Mouse (Mus musculus) stomach, embryonic 16.5 days (tissue): ENCODE measurements around the gene Plce1. TPM values are rescaled to one million over a fixed set of nuclear protein-coding genes. Genes with fewer than 3 reads are reported as not detected.
A peak's percentile ranks its signal among the peaks of the same experiment; 100 is the strongest.

Source experiments
- ATAC-seq: fragments of 200-750 bp; cut with Nextera tagmentation; 2 replicates; pipeline ENCODE4 v1.8.0; 2017; ENCODE audit warnings: moderate number of reproducible peaks, moderate TSS enrichment; ENCODE audit not compliant: insufficient read depth, low FRiP score
- H3K27ac ChIP-seq: fragments of 300-500 bp; sonication (generic); 2 replicates; pipeline ENCODE4 v1.5.1; 2014; ENCODE audit warnings: low read length
- H3K27me3 ChIP-seq: fragments of 300-500 bp; sonication (generic); 2 replicates; pipeline ENCODE4 v1.6.1; 2014; ENCODE audit warnings: low read length, control low read depth, mixed read lengths; ENCODE audit not compliant: control insufficient read depth, insufficient read depth
- H3K36me3 ChIP-seq: fragments of 300-500 bp; sonication (generic); 2 replicates; pipeline ENCODE4 v1.6.1; 2014; ENCODE audit warnings: low read length; ENCODE audit not compliant: control insufficient read depth, insufficient read depth
- H3K4me1 ChIP-seq: fragments of 300-500 bp; sonication (generic); 2 replicates; pipeline ENCODE4 v1.6.1; 2014; ENCODE audit warnings: low read length, control low read depth, mixed read lengths; ENCODE audit not compliant: control insufficient read depth, insufficient read depth
- H3K4me2 ChIP-seq: fragments of 300-500 bp; sonication (generic); 2 replicates; pipeline ENCODE4 v1.6.1; 2014; ENCODE audit warnings: low read depth, low read length, mixed read lengths
- H3K4me3 ChIP-seq: fragments of 300-500 bp; sonication (generic); replicated peaks from 2 replicates; pipeline ENCODE4 v1.5.1; 2014; ENCODE audit warnings: mild to moderate bottlenecking, low read length
- H3K9ac ChIP-seq: fragments of 300-500 bp; sonication (generic); 2 replicates; pipeline ENCODE4 v1.6.1; 2014; ENCODE audit warnings: low read length
- H3K9me3 ChIP-seq: fragments of 300-500 bp; sonication (generic); replicated peaks from 2 replicates; pipeline ENCODE4 v1.6.1; 2016; ENCODE audit warnings: low read length, control low read depth; ENCODE audit not compliant: control insufficient read depth
- WGBS: fragments of 180-500 bp; shearing (Covaris S2); extraction: QIAGEN DNeasy Blood & Tissue Kit; methylation state at CpG from one replicate; pipeline ENCODE4 v1.1.7; 2014; 5-methylcytosine and 5-hydroxymethylcytosine counted together
- polyA plus RNA-seq: library from polyadenylated mRNA; unstranded; fragments of >200 nt; fragmentation: Nextera tagmentation; extraction: Ambion mirVana; gene quantifications from 2 replicates; pipeline ENCODE4 v1.2.1, GENCODE M21; 2015

Gene Plce1
- polyA plus RNA-seq, 1 experiment from 2014 or later, result 8.5 TPM

DNA sequence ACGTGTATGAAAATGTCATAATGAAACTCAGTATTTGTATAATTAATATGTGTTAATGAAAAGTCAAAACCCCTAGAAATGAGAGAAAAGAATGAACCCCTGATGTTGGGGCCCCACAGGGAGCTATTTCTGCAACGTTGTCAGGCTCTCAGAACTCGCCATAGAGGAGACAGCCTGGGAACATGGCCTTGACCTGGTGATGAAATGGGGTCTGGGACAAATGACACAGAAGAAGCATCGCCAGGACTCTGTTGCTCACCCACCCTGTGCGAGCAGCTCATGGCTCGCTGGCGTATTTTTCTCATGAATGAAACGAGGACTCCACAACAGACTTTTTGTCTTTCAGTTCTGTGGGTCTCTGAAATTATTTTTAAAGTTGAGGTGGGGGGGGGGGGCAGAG is 109.0 kb downstream of the Plce1 start:
- no peak overlapping the region for H3K27ac ChIP-seq
- no peaks in the 10 kb centered on the region for H3K27me3 ChIP-seq
- peaks cover 26% of the 10 kb centered on the region for H3K4me1 ChIP-seq
- no peak overlapping the region for H3K4me2 ChIP-seq
- no peaks in the 10 kb centered on the region for H3K9me3 ChIP-seq
- WGBS, result 76% methylated on average over 8 of the region's 8 CpGs
- no peaks in the 10 kb centered on the region for H3K36me3 ChIP-seq
- H3K9ac ChIP-seq, result no peak overlapping the region
- ATAC-seq, result no peak
- H3K4me3 ChIP-seq, result no peak overlapping the region

DNA sequence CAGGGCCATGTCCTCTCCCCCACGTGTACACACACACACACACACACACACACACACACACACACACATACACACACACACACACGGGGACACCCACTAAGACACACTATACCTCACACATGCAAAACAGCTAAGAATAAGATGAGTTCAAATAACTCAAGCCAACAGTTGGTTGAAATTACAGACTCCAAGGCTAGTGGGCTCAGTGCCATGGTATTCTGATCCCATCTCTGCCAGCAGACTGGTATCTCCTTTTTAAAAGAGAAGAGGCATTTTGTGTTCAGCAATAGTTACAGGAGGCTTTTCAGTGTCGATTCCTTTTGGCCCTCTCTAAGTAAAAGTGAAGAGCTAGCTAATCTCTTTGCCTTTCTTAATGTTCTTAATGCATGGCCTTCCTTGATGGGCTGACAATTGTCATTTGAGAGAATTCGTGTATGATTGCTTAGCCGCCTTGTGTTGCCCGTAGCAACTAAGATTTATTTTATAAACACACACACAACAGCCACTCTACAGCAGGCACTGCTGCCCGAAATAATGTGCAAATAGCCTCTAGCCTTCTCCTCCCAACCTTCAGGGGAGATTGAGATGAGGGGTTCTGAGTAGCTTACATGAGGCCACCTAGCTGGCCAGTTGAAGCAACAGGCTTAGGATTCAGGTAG is 111.8 kb downstream of the Plce1 start:
- H3K9me3 ChIP-seq, result no peaks in the 10 kb centered on the region
- H3K36me3 ChIP-seq, result no peaks in the 10 kb centered on the region
- ATAC-seq, result no peak
- no peak overlapping the region for H3K4me2 ChIP-seq
- no peaks in the 10 kb centered on the region for H3K27me3 ChIP-seq
- no peak overlapping the region for H3K4me3 ChIP-seq
- peaks cover 21% of the 10 kb centered on the region for H3K4me1 ChIP-seq
- WGBS, result 56% methylated on average over 7 of the region's 7 CpGs
- no peak overlapping the region for H3K9ac ChIP-seq
- H3K27ac ChIP-seq, result peak overlapping the region; percentile 75

DNA sequence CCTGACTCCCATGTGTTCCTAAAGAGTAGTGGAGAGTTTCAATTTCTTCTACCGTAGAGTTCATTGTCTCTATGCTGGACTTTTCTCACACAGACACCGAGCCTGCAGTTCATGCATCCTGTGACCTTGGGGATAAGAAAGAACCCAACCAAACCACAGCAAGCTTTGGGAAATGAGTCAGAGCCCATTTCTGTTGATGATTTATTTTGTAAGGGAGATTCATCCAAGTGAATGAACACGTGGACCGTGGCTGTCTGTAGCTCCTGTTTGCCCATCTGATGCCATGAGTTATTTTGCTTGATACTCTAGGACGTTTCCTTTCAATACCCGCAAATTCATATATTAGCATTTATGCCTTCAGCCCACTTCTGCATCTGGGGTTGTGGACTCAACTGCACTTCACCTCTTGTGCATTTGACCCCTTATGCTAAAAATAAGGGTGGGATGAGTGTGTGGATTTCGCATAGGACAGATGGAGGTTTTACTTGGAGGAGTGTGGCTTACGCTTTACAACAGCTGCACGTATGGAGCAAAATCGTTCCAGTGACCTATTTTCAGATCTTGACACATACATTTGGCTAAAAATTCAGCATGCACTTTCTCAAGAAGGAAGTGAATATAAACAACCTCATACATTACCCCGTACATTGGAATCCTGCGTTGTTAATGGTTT is 112.5 kb downstream of the Plce1 start:
- WGBS, result 57% methylated on average over 12 of the region's 12 CpGs
- H3K27ac ChIP-seq, result peak overlapping the region; percentile 75

DNA sequence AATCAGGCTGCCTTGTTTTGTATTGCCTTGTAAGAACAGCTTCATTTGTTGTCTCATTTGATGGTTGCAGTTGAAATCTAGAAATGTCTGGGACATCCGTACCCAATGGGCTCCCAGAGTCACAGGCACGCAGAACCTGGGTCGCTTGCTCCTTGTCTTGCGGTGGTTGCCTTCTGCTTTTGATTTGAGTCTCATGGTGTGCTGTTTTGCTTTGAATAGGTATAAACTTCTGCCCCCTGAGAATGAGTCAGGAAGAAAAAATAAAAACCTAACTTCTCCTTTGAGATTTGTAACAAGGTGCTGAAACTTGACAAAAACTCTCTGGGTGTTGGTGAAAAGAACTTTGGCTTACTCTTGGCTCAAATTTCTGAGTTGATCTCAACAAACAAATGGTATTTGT is 115.2 kb downstream of the Plce1 start:
- ATAC-seq, result no peak
- Histone ChIP-seq H3K4me2 (no peak overlapping the region), H3K9me3 (no peaks in the 10 kb centered on the region), H3K36me3 (no peaks in the 10 kb centered on the region), H3K4me1 (peaks cover 21% of the 10 kb centered on the region), H3K9ac (no peak overlapping the region), H3K27ac (peak overlapping the region; percentile 62), H3K4me3 (no peak overlapping the region), H3K27me3 (no peaks in the 10 kb centered on the region)
- 84% methylated on average over 4 of the region's 4 CpGs for WGBS

More for the DNA sequence above, 112.5 kb downstream of the Plce1 start:
- Histone ChIP-seq H3K27me3 (no peaks in the 10 kb centered on the region), H3K36me3 (no peaks in the 10 kb centered on the region), H3K4me2 (no peak overlapping the region), H3K4me3 (no peak overlapping the region), H3K9ac (no peak overlapping the region), H3K9me3 (no peaks in the 10 kb centered on the region), H3K4me1 (peaks cover 22% of the 10 kb centered on the region)
- 0 out of 2 replicates have a peak, but pooled peaks have one; percentile 5 for ATAC-seq

DNA sequence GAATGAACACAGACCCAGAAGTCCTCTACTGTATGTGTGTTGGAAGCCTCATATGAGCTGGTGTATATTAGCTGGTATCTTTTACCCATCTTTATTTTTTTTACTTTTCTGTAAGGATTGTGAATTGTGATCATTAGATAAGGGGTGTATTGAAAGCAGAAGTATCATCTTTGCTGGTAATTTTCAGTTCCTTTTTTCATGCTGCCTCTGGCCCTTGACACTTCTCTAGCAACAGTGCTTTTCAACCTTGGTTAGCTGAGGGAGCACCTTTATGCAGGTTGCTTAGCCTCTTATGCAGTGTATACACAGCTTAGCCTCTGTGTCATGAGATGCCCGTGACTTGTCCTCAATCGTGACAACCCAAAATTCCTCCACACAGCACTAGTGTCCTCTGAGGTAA is 116.5 kb downstream of the Plce1 start:
- WGBS, result 77% methylated on average over 2 of the region's 2 CpGs
- ATAC-seq, result no peak
- H3K27ac ChIP-seq, result no peak overlapping the region; the same call in 1 of the 2 replicates
- H3K27me3 ChIP-seq, result no peaks in the 10 kb centered on the region
- H3K4me2 ChIP-seq, result no peak overlapping the region
- H3K4me3 ChIP-seq, result no peak overlapping the region
- no peak overlapping the region for H3K9ac ChIP-seq
- H3K4me1 ChIP-seq, result peaks cover 21% of the 10 kb centered on the region
- H3K36me3 ChIP-seq, result no peaks in the 10 kb centered on the region
- no peaks in the 10 kb centered on the region for H3K9me3 ChIP-seq

DNA sequence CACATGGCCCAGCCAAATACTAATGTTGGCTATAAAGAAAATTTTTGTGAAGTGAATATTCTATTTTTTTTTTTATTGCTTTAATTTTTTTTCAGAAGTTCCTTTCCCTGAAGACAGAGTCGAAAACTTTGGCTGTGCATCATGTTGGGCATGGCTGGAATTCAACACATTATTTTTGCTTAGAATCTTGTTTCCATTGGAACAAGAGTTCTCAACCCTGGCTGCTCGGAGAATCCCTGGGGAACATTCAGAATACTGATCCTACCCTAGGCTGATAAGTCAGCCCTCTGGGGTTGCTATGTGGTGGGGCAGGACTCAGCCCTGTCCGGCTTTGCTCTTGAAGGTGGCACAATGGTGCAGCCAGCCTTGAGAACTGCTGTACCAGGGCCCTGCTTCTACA is 118.1 kb downstream of the Plce1 start:
- Histone ChIP-seq H3K4me1 (peaks cover 10% of the 10 kb centered on the region), H3K27ac (no peak overlapping the region), H3K4me2 (no peak overlapping the region), H3K9me3 (no peaks in the 10 kb centered on the region), H3K27me3 (no peaks in the 10 kb centered on the region), H3K4me3 (no peak overlapping the region), H3K9ac (no peak overlapping the region), H3K36me3 (no peaks in the 10 kb centered on the region)
- WGBS, result 85% methylated on average over 3 of the region's 3 CpGs
- ATAC-seq, result no peak

DNA sequence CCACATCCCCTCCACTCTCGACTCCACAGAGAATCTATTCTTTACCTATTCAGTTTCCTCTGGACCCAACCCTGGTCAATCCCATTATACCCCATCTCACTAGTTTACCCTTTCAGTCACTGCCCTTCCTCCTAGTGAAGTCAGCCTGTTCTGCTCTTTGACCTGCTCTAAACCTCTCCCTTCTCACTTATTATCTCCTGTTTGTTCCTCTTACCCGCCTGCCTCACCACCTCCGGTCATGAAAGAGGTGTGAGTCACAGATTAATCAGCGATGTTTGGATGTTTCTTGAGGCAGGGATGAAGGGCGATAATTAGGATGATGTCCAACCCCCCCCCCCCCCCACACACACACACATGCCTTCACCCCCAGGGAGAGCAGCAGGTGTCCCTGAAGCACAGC is 120.2 kb downstream of the Plce1 start:
- peaks cover 10% of the 10 kb centered on the region for H3K4me1 ChIP-seq
- no peaks in the 10 kb centered on the region for H3K27me3 ChIP-seq
- no peaks in the 10 kb centered on the region for H3K9me3 ChIP-seq
- H3K27ac ChIP-seq, result no peak overlapping the region; the same call in 1 of the 2 replicates
- no peak overlapping the region for H3K9ac ChIP-seq
- 0 out of 2 replicates have a peak, but pooled peaks have one; percentile 51 for ATAC-seq
- H3K4me3 ChIP-seq, result no peak overlapping the region
- WGBS, result 50% methylated on average over 5 of the region's 5 CpGs
- H3K36me3 ChIP-seq, result no peaks in the 10 kb centered on the region
- H3K4me2 ChIP-seq, result no peak overlapping the region

DNA sequence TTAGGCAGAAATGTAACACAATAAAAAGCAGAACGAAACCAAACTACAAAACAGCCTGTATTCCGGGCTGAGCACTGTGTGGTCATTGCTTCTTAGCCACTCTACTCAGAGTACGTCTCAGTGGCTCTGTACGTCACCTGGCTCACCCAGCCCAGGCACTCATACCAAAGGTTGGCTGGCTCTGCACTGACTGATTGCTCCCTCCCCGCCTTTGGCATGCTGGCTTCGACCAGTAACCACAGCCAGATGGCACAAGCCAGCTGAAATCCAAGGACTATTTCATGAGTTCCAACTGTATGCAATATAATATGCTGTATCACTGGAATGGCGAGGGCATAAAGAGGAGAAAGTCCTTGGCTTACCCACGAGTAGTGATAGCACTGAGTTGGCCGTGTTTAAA is 121.9 kb downstream of the Plce1 start:
- no peaks in the 10 kb centered on the region for H3K9me3 ChIP-seq
- H3K4me1 ChIP-seq, result peaks cover 9% of the 10 kb centered on the region
- H3K27me3 ChIP-seq, result no peaks in the 10 kb centered on the region
- H3K27ac ChIP-seq, result no peak overlapping the region
- H3K36me3 ChIP-seq, result no peaks in the 10 kb centered on the region
- H3K9ac ChIP-seq, result no peak overlapping the region
- 69% methylated on average over 9 of the region's 9 CpGs for WGBS
- no peak overlapping the region for H3K4me3 ChIP-seq
- peak; percentile 44; the same call in 1 of the 2 replicates for ATAC-seq
- H3K4me2 ChIP-seq, result no peak overlapping the region

DNA sequence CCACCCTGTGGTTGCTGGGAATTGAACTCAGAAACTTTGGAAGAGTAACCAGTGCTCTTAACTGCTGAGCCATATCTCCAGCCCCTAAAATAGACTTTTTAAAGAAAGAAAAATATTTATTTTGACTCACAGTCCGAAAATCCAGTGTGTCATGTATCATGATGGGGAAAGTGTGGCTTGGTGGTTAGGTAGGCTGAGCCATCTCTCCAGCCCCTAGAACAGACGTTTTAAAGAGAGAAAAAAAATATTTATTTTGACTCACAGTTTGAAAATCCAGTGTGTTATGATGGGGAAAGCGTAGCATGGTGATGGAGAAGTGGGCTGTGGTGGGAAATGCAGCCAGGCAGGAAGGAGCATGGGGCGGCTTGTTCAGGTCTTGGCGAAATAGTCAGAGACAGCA is 126.3 kb downstream of the Plce1 start:
- H3K36me3 ChIP-seq, result no peaks in the 10 kb centered on the region
- H3K27ac ChIP-seq, result no peak overlapping the region
- ATAC-seq, result no peak
- no peak overlapping the region for H3K4me3 ChIP-seq
- H3K4me1 ChIP-seq, result peaks cover 4% of the 10 kb centered on the region; the same call in 1 of the 2 replicates
- H3K27me3 ChIP-seq, result no peaks in the 10 kb centered on the region
- H3K9ac ChIP-seq, result no peak overlapping the region
- WGBS, result 84% methylated on average over 5 of the region's 5 CpGs
- H3K4me2 ChIP-seq, result no peak overlapping the region
- H3K9me3 ChIP-seq, result no peaks in the 10 kb centered on the region
